Mouse (Mus musculus) testis, adult 2 months (tissue): ENCODE measurements around the gene Gas2l1.

Experiments used
- CTCF ChIP-seq: fragments of 200-500 bp; IDR thresholded peaks from 2 replicates; pipeline ENCODE4 v1.5.1; 2012; ENCODE audit warnings: low read depth, mild to moderate bottlenecking, inconsistent platforms, low read length, moderate library complexity; ENCODE audit not compliant: control insufficient read depth, insufficient read depth, insufficient replicate concordance
- POLR2A ChIP-seq: fragments of 200-500 bp; IDR thresholded peaks from 2 replicates; pipeline ENCODE4 v1.6.1; 2012; ENCODE audit warnings: low read depth, mild to moderate bottlenecking, inconsistent platforms, low read length, moderate library complexity; ENCODE audit not compliant: control insufficient read depth

DNA sequence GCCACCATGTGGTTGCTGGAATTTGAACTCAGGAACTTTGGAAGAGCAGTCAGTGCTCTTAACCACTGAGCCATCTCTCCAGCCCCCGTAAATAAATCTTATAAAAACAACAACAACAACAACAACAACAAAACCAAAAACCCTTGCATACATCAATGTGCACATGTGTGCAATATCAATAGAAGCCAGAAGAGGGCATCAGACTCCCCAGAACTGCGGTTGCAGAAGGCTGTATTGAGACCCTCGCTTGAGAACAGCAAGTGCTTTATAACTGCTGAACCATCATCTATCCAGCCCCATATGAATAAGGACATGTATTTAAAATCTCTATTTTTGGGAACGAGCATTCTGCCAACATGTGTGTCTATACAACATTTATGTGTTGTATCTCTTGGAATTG lies 9.8 kb upstream of the Gas2l1 start:
- no peak for TF ChIP-seq POLR2A
- no peak for TF ChIP-seq CTCF
